Mouse (Mus musculus) spleen, adult 2 months (tissue): ENCODE measurements at regions not wholly inside any gene's neighbourhood (a gene's known extent, or its start where the extent isn't known, plus 50 kb on each side); places are given as distances from the start of the nearest gene placed in this dataset.

Source experiments
- CTCF ChIP-seq: fragments of 200-500 bp; IDR thresholded peaks from 2 replicates; pipeline ENCODE4 v1.5.1; 2011; ENCODE audit warnings: mild to moderate bottlenecking, inconsistent platforms; ENCODE audit not compliant: insufficient read depth, insufficient read length, insufficient replicate concordance; ENCODE audit errors: extremely low read depth
- POLR2A ChIP-seq: fragments of 200-500 bp; IDR thresholded peaks from 2 replicates; pipeline ENCODE4 v1.6.1; 2011; ENCODE audit warnings: low read depth, low read length, inconsistent platforms

- TF ChIP-seq CTCF (no peak), POLR2A (no peak)
These were observed 56.9 kb upstream of the Ppp1r26 start for GRCm38 (mm10) chr2:28389703-28390102.
